Mouse (Mus musculus) heart, adult 2 months (tissue): ENCODE results near the gene Senp8. TPM values are rescaled to one million over a fixed set of nuclear protein-coding genes. Genes with fewer than 3 reads are reported as not detected.

Source experiments
- DNase-seq, 2 experiments: peaks; one replicate each; pipeline ENCODE4 v3.0.0; 2021
- H3K27ac ChIP-seq: fragments of 200-600 bp; 2 replicates; pipeline ENCODE4 v1.8.1; 2022
- H3K27me3 ChIP-seq: fragments of 200-500 bp; 2 replicates; pipeline ENCODE4 v1.6.1; 2012; ENCODE audit warnings: mild to moderate bottlenecking, low read length, inconsistent platforms, mixed read lengths; ENCODE audit not compliant: control insufficient read depth, insufficient read depth
- H3K36me3 ChIP-seq: fragments of 200-500 bp; 2 replicates; pipeline ENCODE4 v1.6.1; 2012; ENCODE audit warnings: low read length, inconsistent platforms; ENCODE audit not compliant: control insufficient read depth, insufficient read depth
- H3K4me1 ChIP-seq: fragments of 200-500 bp; 2 replicates; pipeline ENCODE4 v1.6.1; 2011; ENCODE audit warnings: low read length; ENCODE audit not compliant: control insufficient read depth, insufficient read depth
- H3K4me3 ChIP-seq: fragments of 200-600 bp; 2 replicates; pipeline ENCODE4 v1.8.1; 2022
- H3K79me2 ChIP-seq: fragments of 200-500 bp; replicated peaks from 2 replicates; pipeline ENCODE4 v1.6.1; 2012; ENCODE audit warnings: mild to moderate bottlenecking, inconsistent platforms, low read length, moderate library complexity, mixed read lengths; ENCODE audit not compliant: control insufficient read depth, insufficient read depth
- H3K9ac ChIP-seq: fragments of 200-500 bp; 2 replicates; pipeline ENCODE4 v1.6.1; 2012; ENCODE audit warnings: low read depth, mild to moderate bottlenecking, control low read depth, inconsistent platforms, low read length, mixed read lengths
- CTCF ChIP-seq: fragments of 200-600 bp; IDR thresholded peaks from 2 replicates; pipeline ENCODE4 v1.8.1; 2022; ENCODE audit warnings: antibody characterized with exemption, mild to moderate bottlenecking, moderate library complexity
- EP300 ChIP-seq: fragments of 200-500 bp; IDR thresholded peaks from 2 replicates; pipeline ENCODE4 v1.6.1; 2011; ENCODE audit warnings: low read depth, low read length, control low read depth; ENCODE audit not compliant: insufficient read depth
- POLR2A ChIP-seq: fragments of 200-500 bp; IDR thresholded peaks from 2 replicates; pipeline ENCODE4 v1.6.1; 2011; ENCODE audit warnings: mild to moderate bottlenecking, low read depth, low read length, control low read depth; ENCODE audit not compliant: insufficient read depth
- WGBS: fragments of 180-500 bp; shearing (Covaris S2); methylation state at CpG from one replicate; pipeline ENCODE4 v1.1.7; 2018; 5-methylcytosine and 5-hydroxymethylcytosine counted together
- intact Hi-C: fragments of 180-260 bp; cut with DNase I; formaldehyde crosslinking; loops from one replicate; pipeline ENCODE4 v1.15.1; 2025
- polyA plus RNA-seq: library from polyadenylated mRNA; depleted of rRNA; stranded (reverse); fragments of >200 nt; gene quantifications from 2 replicates; pipeline ENCODE4 v1.2.3, GENCODE M21; 2012
- total RNA-seq, 2 experiments: library from RNA; stranded (reverse); gene quantifications; 2 replicates each; pipeline ENCODE4 v1.2.3; 2021

The Senp8 gene
- total and polyA plus RNA-seq, 3 experiments = 4.2 to 8.3 (median 8.1) TPM

DNA sequence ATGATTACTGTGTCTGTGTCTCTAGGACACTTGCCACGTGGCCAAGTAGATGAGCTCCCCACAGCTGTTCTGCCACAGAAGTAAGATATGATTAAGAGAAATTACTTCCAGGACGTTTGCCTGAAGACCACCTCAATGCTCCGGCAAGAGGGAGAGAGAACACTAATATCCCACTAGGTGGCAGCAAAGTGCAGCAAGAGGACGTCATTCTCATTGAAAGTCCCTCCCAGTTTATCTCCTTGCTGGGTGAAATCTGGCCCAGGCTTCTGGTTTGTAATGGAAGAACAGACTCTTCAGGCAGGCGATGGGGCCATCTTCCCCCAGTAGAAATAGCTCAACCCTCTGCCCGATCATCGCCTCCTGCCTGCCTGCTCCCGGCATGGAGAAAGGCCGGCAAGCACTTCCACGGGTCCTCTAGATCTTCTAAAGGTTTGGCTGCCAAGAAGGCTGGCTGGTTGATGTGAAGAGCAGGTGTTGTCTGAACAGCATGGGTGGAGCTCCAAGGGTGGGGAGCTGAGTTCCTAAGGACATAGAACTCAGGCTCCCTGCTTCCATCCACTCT is 27.3 kb downstream of the Senp8 start:
- DNase-seq = peak; percentile 70
- H3K79me2 ChIP-seq = no peaks in the 10 kb centered on the region
- H3K4me3 ChIP-seq = peak overlapping the region; percentile 27; the same call in 1 of the 2 replicates
- 5% methylated on average over 10 of the region's 10 CpGs for WGBS
- H3K36me3 ChIP-seq = no peaks in the 10 kb centered on the region
- TF ChIP-seq POLR2A = no peak
- TF ChIP-seq EP300 = peak; percentile 73; the same call in 1 of the 2 replicates
- TF ChIP-seq CTCF = peak; percentile 94
- no peak overlapping the region for H3K27ac ChIP-seq
- intact Hi-C loops = loop anchor here (1.0 to 2.0 kb wide), 2 partner anchors 37 to 246 kb away; no protein-coding TSS in a partner anchor
- H3K9ac ChIP-seq = no peak overlapping the region
- H3K4me1 ChIP-seq = peaks cover 1% of the 10 kb centered on the region; the same call in 1 of the 2 replicates
- no peaks in the 10 kb centered on the region for H3K27me3 ChIP-seq

DNA sequence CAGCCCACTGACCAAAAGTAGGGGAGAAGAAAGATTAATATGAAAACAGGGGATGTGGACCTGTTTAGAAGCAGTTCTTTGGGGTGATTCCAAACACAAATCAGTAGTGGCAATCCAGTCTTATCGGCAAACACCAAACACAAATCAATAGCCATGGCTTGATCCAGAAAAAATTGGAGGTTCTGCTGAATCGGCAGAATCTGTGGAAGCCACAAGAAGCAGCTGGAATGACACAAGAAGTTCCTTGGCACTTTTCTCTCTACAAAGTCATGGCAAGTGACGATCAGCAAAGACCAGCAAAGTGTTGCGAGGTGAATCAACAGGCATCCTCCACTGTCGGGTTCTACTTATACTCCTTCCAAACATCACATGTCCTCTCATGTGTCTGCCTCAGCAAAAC is 29.4 kb downstream of the Senp8 start:
- no peaks in the 10 kb centered on the region for H3K27me3 ChIP-seq
- peaks cover 1% of the 10 kb centered on the region; the same call in 1 of the 2 replicates for H3K4me1 ChIP-seq
- no peak for DNase-seq
- intact Hi-C loops = no loop called here
- TF ChIP-seq POLR2A = no peak
- TF ChIP-seq EP300 = no peak
- no peak for TF ChIP-seq CTCF
- H3K27ac ChIP-seq = no peak overlapping the region
- H3K4me3 ChIP-seq = no peak overlapping the region
- no peak overlapping the region for H3K9ac ChIP-seq
- 77% methylated on average over 5 of the region's 5 CpGs for WGBS
- H3K79me2 ChIP-seq = no peaks in the 10 kb centered on the region
- H3K36me3 ChIP-seq = no peaks in the 10 kb centered on the region

DNA sequence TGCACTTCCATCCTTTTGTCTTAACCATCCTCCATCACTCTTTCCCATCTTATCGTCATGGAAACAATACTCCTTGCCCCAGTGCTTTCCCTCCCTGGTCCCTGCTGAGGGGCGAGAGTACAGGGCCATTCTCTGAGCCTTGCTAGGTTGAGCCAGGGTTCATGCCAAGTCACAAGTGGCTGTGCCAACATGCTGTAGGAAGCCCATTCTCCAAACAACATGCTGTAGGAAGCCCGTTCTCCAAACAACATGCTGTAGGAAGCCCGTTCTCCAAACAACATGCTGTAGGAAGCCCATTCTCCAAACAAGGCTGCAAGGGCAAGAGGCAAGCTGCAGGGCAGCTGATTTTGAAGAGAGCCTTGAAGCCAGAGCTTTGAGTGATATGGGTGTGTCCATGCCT is 32.3 kb downstream of the Senp8 start:
- Histone ChIP-seq H3K9ac (no peak overlapping the region), H3K36me3 (no peaks in the 10 kb centered on the region), H3K27me3 (no peaks in the 10 kb centered on the region), H3K79me2 (no peaks in the 10 kb centered on the region), H3K4me3 (no peak overlapping the region), H3K4me1 (no peaks in the 10 kb centered on the region; the same call in 1 of the 2 replicates), H3K27ac (no peak overlapping the region)
- intact Hi-C loops = no loop called here
- 86% methylated on average over 4 of the region's 4 CpGs for WGBS
- no peak for DNase-seq
- no peak for TF ChIP-seq CTCF
- TF ChIP-seq EP300 = no peak

DNA sequence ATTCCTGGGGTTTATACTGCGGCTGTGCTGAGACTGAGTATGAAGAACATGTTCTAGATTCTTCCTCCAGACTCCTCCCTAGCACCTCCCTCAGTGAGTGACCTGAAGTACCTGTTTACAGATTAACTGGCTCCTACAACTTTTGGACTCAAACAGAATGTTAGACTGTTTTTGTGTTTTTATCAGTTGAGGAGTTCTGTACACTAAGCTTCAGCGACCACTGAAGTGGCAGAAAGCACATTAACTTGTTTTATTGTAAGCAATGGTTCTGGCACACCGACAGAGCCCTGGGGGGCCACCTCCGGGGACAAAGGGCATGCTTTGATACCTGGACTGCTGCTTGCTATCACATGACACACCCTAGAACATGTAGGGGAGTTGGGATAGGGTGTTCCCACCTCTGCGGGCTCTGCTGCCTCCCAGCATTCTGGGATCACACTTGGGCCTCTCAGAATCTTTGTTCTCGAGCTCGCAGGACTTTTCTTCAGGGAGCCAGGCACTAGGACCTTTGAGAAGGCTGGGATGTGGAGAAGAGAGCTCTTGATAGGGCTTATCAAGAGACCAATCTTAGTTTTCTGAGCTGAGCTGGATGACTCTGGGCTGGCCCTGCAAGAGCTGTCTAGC is 34.1 kb downstream of the Senp8 start:
- no peaks in the 10 kb centered on the region for H3K27me3 ChIP-seq
- WGBS = 68% methylated on average over 7 of the region's 7 CpGs
- H3K4me3 ChIP-seq = no peak overlapping the region
- TF ChIP-seq CTCF (no peak), POLR2A (no peak), EP300 (no peak)
- no peak overlapping the region for H3K9ac ChIP-seq
- H3K79me2 ChIP-seq = no peaks in the 10 kb centered on the region
- no peak overlapping the region for H3K27ac ChIP-seq
- no peaks in the 10 kb centered on the region for H3K4me1 ChIP-seq
- no peaks in the 10 kb centered on the region for H3K36me3 ChIP-seq
- intact Hi-C loops = no loop called here
- DNase-seq = no peak

DNA sequence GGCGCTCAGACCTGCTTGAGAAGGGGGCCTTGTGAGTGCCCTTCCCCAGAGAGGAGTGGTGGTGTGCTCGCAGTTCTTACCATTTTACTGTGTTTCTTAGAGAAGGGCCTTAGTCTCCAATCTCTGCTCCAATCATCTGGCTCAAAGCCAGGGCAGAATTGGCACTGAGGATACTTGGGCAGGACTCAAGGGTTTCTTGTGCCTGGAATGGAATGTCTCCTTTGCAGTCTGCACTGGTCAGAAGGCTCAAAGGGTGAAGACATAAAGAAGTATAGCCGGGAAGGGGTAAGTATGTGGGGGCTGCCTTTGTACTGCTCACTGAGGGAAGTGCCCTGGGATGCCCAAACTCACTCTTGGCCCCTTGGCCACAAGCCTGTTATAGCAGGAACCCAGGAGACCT is 41.3 kb downstream of the Senp8 start:
- no peaks in the 10 kb centered on the region for H3K4me1 ChIP-seq
- WGBS = 76% methylated on average over 3 of the region's 3 CpGs
- H3K27me3 ChIP-seq = no peaks in the 10 kb centered on the region; the same call in 1 of the 2 replicates
- no peak for TF ChIP-seq CTCF
- no peak for TF ChIP-seq EP300
- TF ChIP-seq POLR2A = no peak
- H3K9ac ChIP-seq = no peak overlapping the region
- no peak overlapping the region for H3K27ac ChIP-seq
- no peak overlapping the region for H3K4me3 ChIP-seq
- intact Hi-C loops = no loop called here
- H3K36me3 ChIP-seq = no peaks in the 10 kb centered on the region
- DNase-seq = no peak
- no peaks in the 10 kb centered on the region for H3K79me2 ChIP-seq

DNA sequence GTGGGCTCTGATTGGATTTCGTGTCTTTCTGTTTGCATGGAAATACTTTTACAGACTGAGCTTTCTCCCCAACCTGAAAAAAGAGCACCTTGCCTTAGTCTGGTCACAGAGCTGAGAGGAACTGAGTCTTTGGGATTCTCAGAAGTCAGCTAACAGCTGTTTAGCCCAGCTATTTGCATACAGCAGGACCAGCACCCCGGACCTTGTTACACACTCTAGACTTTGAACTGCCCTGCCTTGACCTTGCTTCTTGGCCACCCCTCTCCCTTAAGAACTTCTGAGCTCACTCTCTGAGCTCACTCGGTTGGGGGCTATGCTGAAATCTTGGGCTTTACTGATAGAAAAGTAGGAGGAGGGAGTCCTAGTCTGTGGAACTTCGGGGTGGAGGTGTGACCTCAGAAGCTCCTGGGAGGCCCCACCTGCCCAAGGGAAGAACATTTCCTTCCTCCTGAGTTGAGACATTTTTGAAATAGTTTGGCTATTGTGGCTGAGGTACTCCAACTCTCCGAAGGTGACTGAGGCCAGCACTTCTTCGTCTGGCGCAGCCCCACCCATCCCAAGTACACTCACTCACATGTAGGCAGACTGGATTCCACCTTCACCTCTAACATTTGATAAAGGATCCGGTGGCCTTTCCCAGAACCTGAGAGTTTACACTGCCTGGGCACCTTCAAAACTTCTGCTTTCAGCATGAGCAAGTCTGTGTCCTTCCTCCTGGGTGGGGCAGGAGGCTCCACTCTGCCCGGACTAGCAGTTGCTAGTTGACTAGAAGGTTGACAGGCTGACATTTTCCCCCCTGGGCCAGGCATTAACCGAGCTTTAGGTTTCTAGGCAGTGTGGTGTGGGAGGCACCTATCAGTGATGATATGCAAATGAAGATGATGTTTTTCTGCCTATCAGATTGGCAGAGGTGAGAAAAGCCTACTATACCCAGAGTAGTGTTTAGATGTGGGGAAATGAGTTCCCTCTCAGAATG is 43.4 kb downstream of the Senp8 start:
- intact Hi-C loops = no loop called here
- 44% methylated on average over 10 of the region's 10 CpGs for WGBS

More for the DNA sequence above, 43.4 kb downstream of the Senp8 start:
- Histone ChIP-seq H3K27me3 (no peaks in the 10 kb centered on the region; the same call in 1 of the 2 replicates), H3K4me1 (no peaks in the 10 kb centered on the region), H3K79me2 (no peaks in the 10 kb centered on the region), H3K9ac (no peak overlapping the region), H3K36me3 (no peaks in the 10 kb centered on the region), H3K27ac (no peak overlapping the region), H3K4me3 (no peak overlapping the region)
- TF ChIP-seq CTCF = no peak
- no peak for TF ChIP-seq EP300
- no peak for TF ChIP-seq POLR2A
- DNase-seq = no peak
